Mouse (Mus musculus) midbrain, embryonic 15.5 days (tissue): ENCODE measurements around the gene Stub1. TPM values are rescaled to one million over a fixed set of nuclear protein-coding genes. Genes with fewer than 3 reads are reported as not detected.

Source experiments
- ATAC-seq: fragments of 200-750 bp; cut with Nextera tagmentation; replicated peaks from 2 replicates; pipeline ENCODE4 v1.8.0; 2017; ENCODE audit warnings: moderate TSS enrichment
- H3K27ac ChIP-seq: fragments of 300-500 bp; sonication (generic); 2 replicates; pipeline ENCODE4 v1.5.1; 2015; ENCODE audit warnings: mild to moderate bottlenecking, inconsistent platforms
- H3K27me3 ChIP-seq: fragments of 300-500 bp; sonication (generic); replicated peaks from 2 replicates; pipeline ENCODE4 v1.6.1; 2015; ENCODE audit warnings: inconsistent platforms
- H3K36me3 ChIP-seq: fragments of 300-500 bp; sonication (generic); replicated peaks from 2 replicates; pipeline ENCODE4 v1.6.1; 2015; ENCODE audit warnings: inconsistent platforms
- H3K4me1 ChIP-seq: fragments of 300-500 bp; sonication (generic); 2 replicates; pipeline ENCODE4 v1.6.1; 2015; ENCODE audit warnings: inconsistent platforms
- H3K4me2 ChIP-seq: fragments of 300-500 bp; sonication (generic); 2 replicates; pipeline ENCODE4 v1.6.1; 2015; ENCODE audit warnings: inconsistent platforms, mild to moderate bottlenecking, moderate library complexity
- H3K4me3 ChIP-seq: fragments of 300-500 bp; sonication (generic); 2 replicates; pipeline ENCODE4 v1.5.1; 2015; ENCODE audit warnings: mild to moderate bottlenecking, inconsistent platforms
- H3K9ac ChIP-seq: fragments of 300-500 bp; sonication (generic); 2 replicates; pipeline ENCODE4 v1.6.1; 2015; ENCODE audit warnings: mild to moderate bottlenecking, inconsistent platforms
- H3K9me3 ChIP-seq: fragments of 300-500 bp; sonication (generic); 2 replicates; pipeline ENCODE4 v1.6.1; 2016; ENCODE audit warnings: inconsistent platforms
- WGBS: fragments of 180-500 bp; shearing (Covaris S2); methylation state at CpG from one replicate; pipeline ENCODE4 v1.1.7; 2015; ENCODE audit warnings: mixed read lengths; 5-methylcytosine and 5-hydroxymethylcytosine counted together
- polyA plus RNA-seq: library from polyadenylated mRNA; unstranded; fragments of >200 nt; fragmentation: Nextera tagmentation; extraction: Ambion mirVana; gene quantifications from 2 replicates; pipeline ENCODE4 v1.2.1, GENCODE M21; 2015

The Stub1 gene
- polyA plus RNA-seq, 1 experiment from 2014 or later, result 373 TPM

- Histone ChIP-seq H3K4me2 (no peak overlapping the region), H3K27me3 (no peaks in the 10 kb centered on the region), H3K27ac (no peak overlapping the region), H3K4me1 (peaks cover 22% of the 10 kb centered on the region), H3K4me3 (no peak overlapping the region), H3K9ac (no peak overlapping the region), H3K36me3 (no peaks in the 10 kb centered on the region), H3K9me3 (no peaks in the 10 kb centered on the region)
- ATAC-seq, result no peak
- 95% methylated on average over 3 of the region's 3 CpGs for WGBS
Observed at GRCm38 (mm10) chr17:25866172-25866571, 33.0 kb upstream of the Stub1 start.

GRCm38 (mm10) chr17:25865288-25865687 lies 32.1 kb upstream of the Stub1 start:
- H3K9me3 ChIP-seq, result no peaks in the 10 kb centered on the region
- H3K4me2 ChIP-seq, result no peak overlapping the region
- H3K4me1 ChIP-seq, result peaks cover 30% of the 10 kb centered on the region
- H3K36me3 ChIP-seq, result no peaks in the 10 kb centered on the region
- no peaks in the 10 kb centered on the region for H3K27me3 ChIP-seq
- no peak overlapping the region for H3K9ac ChIP-seq
- H3K27ac ChIP-seq, result no peak overlapping the region
- 91% methylated on average over 11 of the region's 11 CpGs for WGBS
- ATAC-seq, result no peak
- no peak overlapping the region for H3K4me3 ChIP-seq

GRCm38 (mm10) chr17:25864311-25864710 lies 31.1 kb upstream of the Stub1 start:
- Histone ChIP-seq H3K9ac (no peak overlapping the region), H3K27me3 (no peaks in the 10 kb centered on the region), H3K36me3 (no peaks in the 10 kb centered on the region), H3K9me3 (no peaks in the 10 kb centered on the region), H3K4me1 (peaks cover 32% of the 10 kb centered on the region), H3K4me3 (no peak overlapping the region), H3K27ac (no peak overlapping the region), H3K4me2 (no peak overlapping the region)
- WGBS, result 89% methylated on average over 14 of the region's 14 CpGs
- no peak for ATAC-seq

- no peak for ATAC-seq
- no peak overlapping the region for H3K27ac ChIP-seq
- no peaks in the 10 kb centered on the region for H3K27me3 ChIP-seq
- H3K9ac ChIP-seq, result no peak overlapping the region
- no peak overlapping the region for H3K4me2 ChIP-seq
- peaks cover 28% of the 10 kb centered on the region for H3K4me1 ChIP-seq
- no peak overlapping the region for H3K4me3 ChIP-seq
- H3K9me3 ChIP-seq, result no peaks in the 10 kb centered on the region
- WGBS, result 87% methylated on average over 6 of the region's 6 CpGs
- H3K36me3 ChIP-seq, result no peaks in the 10 kb centered on the region
Observed at GRCm38 (mm10) chr17:25863681-25864080, 30.5 kb upstream of the Stub1 start.

DNA sequence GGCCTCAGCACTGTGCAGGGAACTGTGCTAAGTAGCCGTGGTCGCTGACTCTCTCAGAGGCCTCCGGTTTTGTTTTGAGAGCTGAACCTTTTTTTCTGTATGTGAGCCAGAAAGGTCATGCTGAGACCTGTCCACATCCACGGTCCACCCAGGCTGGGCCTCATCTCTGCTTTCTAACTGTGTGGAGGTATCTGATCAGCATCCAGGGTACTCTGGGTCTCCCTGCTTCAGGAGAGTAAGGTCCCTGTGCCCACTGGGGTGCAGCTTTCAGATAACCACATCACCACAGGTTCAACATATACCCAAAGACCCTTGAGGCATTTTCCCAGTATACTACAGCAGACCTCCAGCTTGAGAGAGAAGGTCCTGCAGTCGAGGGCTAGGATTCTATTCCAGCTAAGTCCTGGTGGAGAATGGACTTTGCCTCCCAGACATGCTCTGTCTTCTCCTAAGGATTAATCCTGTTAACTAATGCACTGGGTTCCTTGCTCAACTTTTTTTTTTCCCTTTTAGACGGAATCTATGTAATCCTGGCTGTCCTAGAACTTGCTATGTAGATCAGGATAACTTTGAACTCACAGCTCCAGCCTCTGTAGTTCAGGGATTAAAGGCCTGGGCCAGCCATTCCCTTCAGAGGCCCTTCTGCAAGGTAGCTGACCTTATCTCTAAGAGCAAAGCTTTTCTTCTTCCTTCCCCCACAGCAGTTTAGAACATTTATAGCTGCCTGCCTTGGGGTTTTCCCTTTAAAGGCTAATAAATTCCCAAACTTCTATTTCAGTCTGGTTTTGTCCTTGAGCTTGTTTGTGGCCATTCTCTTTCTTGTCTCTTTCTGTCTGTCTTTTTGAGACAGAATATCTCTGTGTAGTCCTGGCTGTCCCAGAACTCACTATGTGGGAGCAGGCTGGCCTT lies 28.8 kb upstream of the Stub1 start:
- Histone ChIP-seq H3K4me2 (peak overlapping the region; percentile 78), H3K36me3 (no peaks in the 10 kb centered on the region), H3K9me3 (no peaks in the 10 kb centered on the region), H3K27ac (peak overlapping the region; percentile 83), H3K4me1 (peaks cover 18% of the 10 kb centered on the region), H3K9ac (peak overlapping the region; percentile 75), H3K27me3 (no peaks in the 10 kb centered on the region), H3K4me3 (peak overlapping the region; percentile 63)
- ATAC-seq, result peak; percentile 43
- WGBS, result 8% methylated on average over 6 of the region's 6 CpGs

DNA sequence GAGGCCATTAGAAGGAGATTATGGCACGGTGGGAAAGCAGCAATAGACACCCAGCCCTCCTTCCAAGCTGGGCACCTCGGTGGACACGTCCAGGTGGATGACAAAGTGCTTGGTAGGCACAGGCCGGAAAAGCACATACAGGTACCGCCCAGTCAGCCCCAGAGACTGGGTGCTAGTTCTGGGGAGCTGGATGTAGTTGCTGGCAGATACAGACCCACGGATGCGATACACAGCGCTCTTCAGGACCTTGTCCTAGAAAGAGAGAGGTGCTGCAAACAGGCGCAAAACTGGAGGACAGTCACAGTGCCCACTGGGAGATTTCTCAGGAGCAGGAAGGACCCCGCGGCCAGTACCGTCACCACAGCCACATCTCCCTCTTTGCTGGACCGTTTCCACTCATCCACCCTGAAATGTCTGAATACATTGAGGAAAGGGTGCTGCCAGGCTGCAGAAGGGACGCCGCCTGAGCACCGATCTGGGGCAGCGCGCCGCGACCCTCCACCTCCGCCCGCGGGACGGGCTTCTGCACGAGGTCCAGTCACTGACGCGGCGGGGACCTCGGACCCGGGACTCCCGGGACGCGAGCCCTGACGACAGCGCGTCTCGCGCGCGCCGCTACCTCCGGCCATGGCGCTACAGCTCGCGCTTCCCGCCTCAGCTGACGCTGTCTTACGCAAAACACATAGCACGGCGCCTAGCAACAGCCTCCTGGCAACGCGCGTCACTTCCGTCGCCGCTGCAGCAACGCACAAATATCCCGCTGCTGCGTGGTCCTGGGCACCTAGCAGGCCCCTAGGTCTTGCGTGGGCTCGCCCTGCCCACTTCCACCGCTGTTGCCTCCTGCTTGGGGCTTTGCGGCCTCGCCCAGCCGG lies 27.9 kb upstream of the Stub1 start, which contains the start of gene Wdr90:
TSS of gene Wdr90 (minus strand) at position 670 of the 872 bp plus-strand sequence.
- Histone ChIP-seq H3K4me3 (peak within 1 kb of the TSS; percentile 63), H3K36me3 (no peaks in the 10 kb centered on the region), H3K27me3 (no peaks in the 10 kb centered on the region), H3K9ac (peak within 1 kb of the TSS; percentile 75), H3K9me3 (no peaks in the 10 kb centered on the region), H3K27ac (peak within 1 kb of the TSS; percentile 83), H3K4me2 (peak within 1 kb of the TSS; percentile 78), H3K4me1 (peaks cover 18% of the 10 kb centered on the region)
- peak; percentile 95 for ATAC-seq
- WGBS, result 3% methylated on average over 65 of the region's 65 CpGs

DNA sequence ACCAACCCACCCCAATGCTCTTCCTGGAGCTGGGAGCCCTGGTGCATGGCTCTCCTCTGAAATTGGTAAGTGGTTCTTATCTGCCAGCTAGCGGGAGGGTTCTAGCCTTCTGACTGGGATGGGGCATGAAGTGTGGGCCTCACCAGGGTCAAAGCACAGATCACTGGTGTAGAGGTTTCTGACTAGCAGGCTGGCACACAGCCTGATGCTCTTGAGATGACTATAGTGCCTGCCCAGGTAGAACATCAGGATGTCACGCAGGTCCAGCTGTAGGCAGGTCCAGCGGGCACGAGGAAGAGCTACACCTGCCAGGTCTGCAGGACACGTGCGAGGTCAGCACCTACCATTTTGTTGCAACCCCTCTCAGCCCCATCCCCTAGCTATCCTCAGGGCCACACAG lies 27.0 kb upstream of the Stub1 start:
- H3K9me3 ChIP-seq, result no peaks in the 10 kb centered on the region
- H3K36me3 ChIP-seq, result no peaks in the 10 kb centered on the region
- no peaks in the 10 kb centered on the region for H3K27me3 ChIP-seq
- ATAC-seq, result no peak
- H3K4me1 ChIP-seq, result peaks cover 18% of the 10 kb centered on the region
- no peak overlapping the region for H3K27ac ChIP-seq
- no peak overlapping the region for H3K9ac ChIP-seq
- 92% methylated on average over 6 of the region's 6 CpGs for WGBS
- 0 out of 2 replicates have a peak overlapping the region, but pooled peaks have one; percentile 63 for H3K4me3 ChIP-seq
- H3K4me2 ChIP-seq, result peak overlapping the region; percentile 78

DNA sequence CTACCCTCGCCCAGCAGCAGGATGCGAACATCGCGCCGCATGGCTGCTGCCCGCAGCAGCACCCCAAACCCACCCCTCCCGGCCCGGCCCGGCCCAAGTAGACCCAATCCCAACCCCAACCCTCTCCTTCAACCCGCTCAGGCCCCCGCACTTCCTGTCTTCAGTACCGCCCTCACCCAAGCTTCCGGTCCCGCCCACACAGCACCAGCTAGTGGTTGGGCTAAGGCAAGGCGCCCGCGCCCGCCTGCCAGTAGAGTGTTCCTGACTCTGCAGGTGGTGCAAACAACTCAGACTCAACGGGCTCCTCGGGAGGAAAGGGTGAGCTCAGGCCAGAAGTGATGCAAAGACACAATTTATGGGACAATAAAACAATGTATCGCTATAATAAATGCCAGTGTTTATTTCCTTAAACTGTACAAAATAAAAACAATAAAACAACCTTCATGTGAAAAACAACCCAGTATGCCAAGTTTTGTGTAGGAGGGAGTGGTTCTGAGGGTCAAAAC lies 11.2 kb upstream of the Stub1 start, which contains the start of gene Rhot2:
TSS of gene Rhot2 (minus strand) at position 456 of the 506 bp plus-strand sequence.
- Histone ChIP-seq H3K36me3 (peaks cover 26% of the 10 kb centered on the region), H3K4me3 (peak within 1 kb of the TSS; percentile 87), H3K27ac (peak within 1 kb of the TSS; percentile 74), H3K27me3 (no peaks in the 10 kb centered on the region), H3K9ac (peak within 1 kb of the TSS; percentile 80), H3K9me3 (no peaks in the 10 kb centered on the region), H3K4me1 (peaks cover 18% of the 10 kb centered on the region), H3K4me2 (peak within 1 kb of the TSS; percentile 90)
- ATAC-seq, result peak; percentile 94
- 2% methylated on average over 21 of the region's 21 CpGs for WGBS

DNA sequence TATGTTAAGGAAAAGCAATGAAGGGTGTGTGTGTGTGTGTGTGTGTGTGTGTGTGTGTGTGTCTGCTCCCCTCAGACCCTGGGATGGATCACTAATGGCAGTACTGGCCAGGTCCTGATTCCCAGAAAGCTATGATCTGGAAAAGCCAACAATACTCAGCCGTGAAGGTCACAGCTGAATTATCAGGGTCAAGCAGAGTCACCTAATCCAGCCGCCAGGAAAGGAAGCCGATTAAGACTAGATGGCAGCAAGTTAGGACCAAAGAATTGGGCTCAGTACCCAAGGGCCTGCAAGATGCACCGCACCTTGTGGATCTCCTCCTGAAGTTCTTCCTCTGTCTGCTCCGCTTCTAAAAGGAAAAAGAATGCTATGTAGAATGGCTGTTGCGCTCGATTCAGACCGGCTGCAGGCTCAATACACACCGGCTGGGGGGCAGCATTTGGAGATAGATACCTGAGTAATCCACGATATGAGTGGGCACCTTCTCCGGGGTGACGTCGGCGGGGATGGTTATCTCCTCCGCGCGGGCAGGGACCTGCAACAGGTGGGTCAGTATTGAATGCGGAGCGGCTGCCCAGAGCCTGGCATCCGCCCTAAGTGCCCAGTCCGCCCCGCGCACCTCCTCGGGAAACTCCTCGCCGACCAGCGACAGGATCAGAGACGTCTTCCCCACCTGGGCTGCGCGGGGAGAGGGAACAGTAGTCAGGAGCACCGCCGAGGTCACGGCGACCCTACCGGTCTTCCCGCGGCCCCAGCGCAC lies 10.6 kb upstream of the Stub1 start:
- 4% methylated on average over 38 of the region's 38 CpGs for WGBS
- peak overlapping the region; percentile 74 for H3K27ac ChIP-seq
- peak; percentile 27 for ATAC-seq
- peak overlapping the region; percentile 80 for H3K9ac ChIP-seq
- no peaks in the 10 kb centered on the region for H3K9me3 ChIP-seq
- H3K4me1 ChIP-seq, result peaks cover 18% of the 10 kb centered on the region
- peak overlapping the region; percentile 87 for H3K4me3 ChIP-seq
- no peaks in the 10 kb centered on the region for H3K27me3 ChIP-seq
- peak overlapping the region; percentile 90 for H3K4me2 ChIP-seq
- H3K36me3 ChIP-seq, result peaks cover 29% of the 10 kb centered on the region

DNA sequence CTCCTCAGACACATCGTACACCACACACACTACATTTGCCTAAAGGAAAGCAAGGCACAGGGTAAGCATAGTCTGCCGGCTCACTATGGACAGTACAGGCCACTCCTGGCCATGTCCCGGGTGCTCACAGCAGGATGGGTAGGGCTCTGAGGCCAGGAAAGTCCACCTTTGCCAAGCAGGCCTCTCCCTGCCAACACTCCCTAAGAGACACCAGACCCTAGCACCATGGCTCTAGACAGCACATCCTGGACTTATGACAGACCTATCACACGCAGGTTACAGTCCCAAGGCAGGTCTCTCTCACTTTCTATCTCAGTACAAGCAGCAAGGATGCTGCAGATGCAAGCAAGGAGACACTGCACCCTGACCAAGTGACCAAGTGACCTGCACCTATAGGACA lies 9.9 kb upstream of the Stub1 start:
- no peaks in the 10 kb centered on the region for H3K9me3 ChIP-seq
- H3K27ac ChIP-seq, result no peak overlapping the region
- H3K36me3 ChIP-seq, result peaks cover 29% of the 10 kb centered on the region
- peaks cover 20% of the 10 kb centered on the region for H3K4me1 ChIP-seq
- whole genome bisulfite sequencing, result 89% methylated on average over 4 of the region's 4 CpGs
- peak overlapping the region; percentile 90 for H3K4me2 ChIP-seq
- H3K9ac ChIP-seq, result peak overlapping the region; percentile 23; the same call in 1 of the 2 replicates
- H3K27me3 ChIP-seq, result no peaks in the 10 kb centered on the region
- ATAC-seq, result no peak
- peak overlapping the region; percentile 87 for H3K4me3 ChIP-seq

DNA sequence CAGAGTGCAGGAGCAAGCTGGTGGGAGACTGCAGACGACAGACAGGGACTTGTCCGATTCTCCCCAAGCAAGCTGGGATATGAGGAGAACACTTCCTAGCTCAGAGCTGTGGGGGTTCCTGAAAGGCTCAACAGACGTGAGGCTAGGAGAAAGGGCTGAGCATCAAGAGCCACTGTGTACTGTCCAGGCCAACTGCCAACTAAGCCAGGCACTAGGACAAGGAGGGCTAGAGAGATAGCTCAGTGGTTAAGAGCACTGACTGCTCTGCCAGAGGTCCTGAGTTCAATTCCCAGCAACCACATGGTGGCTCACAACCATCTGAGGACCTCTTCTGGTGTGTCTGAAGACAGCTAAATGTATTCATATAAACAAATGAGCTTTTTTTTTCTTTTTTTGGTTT lies 9.3 kb upstream of the Stub1 start:
- Histone ChIP-seq H3K9ac (no peak overlapping the region), H3K27ac (no peak overlapping the region), H3K27me3 (no peaks in the 10 kb centered on the region), H3K36me3 (peaks cover 29% of the 10 kb centered on the region), H3K9me3 (no peaks in the 10 kb centered on the region), H3K4me1 (peaks cover 26% of the 10 kb centered on the region), H3K4me2 (no peak overlapping the region), H3K4me3 (no peak overlapping the region)
- ATAC-seq, result no peak
- 78% methylated on average over 3 of the region's 3 CpGs for WGBS
